Mouse (Mus musculus): Measurements from ENCODE around the gene Rem2. TPM values are rescaled to one million over a fixed set of nuclear protein-coding genes. Genes with fewer than 3 reads are reported as not detected.

Gene Rem2
- polyA plus RNA-seq, 1 experiment from 2014 or later, result 32.5 TPM

DNA sequence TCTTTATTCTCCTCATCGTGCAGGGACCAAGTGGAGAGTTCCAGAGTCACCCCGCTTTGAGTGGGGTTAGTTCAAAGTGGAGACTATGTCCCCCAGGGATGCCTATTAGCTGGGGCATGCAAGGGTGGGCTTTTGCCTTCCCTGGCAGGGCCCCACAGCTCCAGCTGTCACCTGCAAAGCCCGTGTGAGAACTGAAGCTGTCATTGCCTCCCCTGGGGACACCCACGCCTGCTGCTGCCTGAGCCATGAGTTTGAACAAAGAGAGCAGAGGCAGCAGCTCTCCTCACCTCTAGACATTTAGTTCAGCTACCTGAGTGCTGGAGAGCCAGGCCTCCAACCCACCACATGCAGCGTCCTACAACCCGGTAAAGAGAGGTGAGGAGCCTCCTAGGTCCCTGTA lies 4.8 kb downstream of the Rem2 start:
- H3K4me2 ChIP-seq (replicated peaks), result no peak overlapping the region
- ATAC-seq (ENCODE audit: low FRiP score) (no peak), DNase-seq (ENCODE audit: low spot score) (no peak)
- H3K27me3 ChIP-seq (ENCODE audit: control insufficient read depth, insufficient read depth, low read length), result no peaks in the 10 kb centered on the region
- H3K9me3 ChIP-seq (ENCODE audit: control insufficient read depth, low read length), result no peaks in the 10 kb centered on the region
- H3K27ac ChIP-seq, result no peak overlapping the region
- H3K4me3 ChIP-seq (replicated peaks; ENCODE audit: low read length), result no peak overlapping the region
- H3K36me3 ChIP-seq (replicated peaks; ENCODE audit: control insufficient read depth, insufficient read depth), result no peaks in the 10 kb centered on the region
- H3K9ac ChIP-seq, result no peak overlapping the region
- WGBS, result 67% methylated on average over 6 of the region's 6 CpGs
- peaks cover 25% of the 10 kb centered on the region for H3K4me1 ChIP-seq (replicated peaks; ENCODE audit: control insufficient read depth, insufficient read depth, low read length)

- no peaks in the 10 kb centered on the region for H3K36me3 ChIP-seq (replicated peaks; ENCODE audit: control insufficient read depth, insufficient read depth)
- WGBS, result 83% methylated on average over 8 of the region's 8 CpGs
These were observed 5.5 kb downstream of the Rem2 start for GRCm38 (mm10) chr14:54481402-54481801.

DNA sequence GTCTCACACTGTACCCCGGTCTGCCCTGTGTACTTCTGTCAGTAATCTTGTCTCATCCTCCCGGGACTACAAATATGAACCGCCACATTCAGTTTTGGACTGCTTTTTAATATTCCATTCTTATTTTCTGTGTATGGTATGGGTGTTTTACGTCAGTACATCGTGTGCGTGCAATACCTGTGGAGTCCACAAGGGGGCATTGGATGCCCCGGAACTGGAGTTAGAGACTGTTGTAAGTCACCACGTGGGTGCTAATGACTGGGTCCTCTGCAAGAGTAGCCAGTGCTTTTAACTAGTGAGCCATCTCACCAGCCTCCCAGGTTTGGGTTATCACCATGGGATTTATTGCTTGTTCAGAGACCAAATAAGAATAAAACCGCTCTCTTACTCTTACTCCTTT lies 6.6 kb downstream of the Rem2 start:
- Histone ChIP-seq H3K9ac (no peak overlapping the region), H3K27ac (no peak overlapping the region), H3K36me3 (replicated peaks; ENCODE audit: control insufficient read depth, insufficient read depth) (no peaks in the 10 kb centered on the region), H3K27me3 (ENCODE audit: control insufficient read depth, insufficient read depth, low read length) (no peaks in the 10 kb centered on the region), H3K9me3 (ENCODE audit: control insufficient read depth, low read length) (no peaks in the 10 kb centered on the region), H3K4me2 (replicated peaks) (no peak overlapping the region), H3K4me3 (replicated peaks; ENCODE audit: low read length) (no peak overlapping the region), H3K4me1 (replicated peaks; ENCODE audit: control insufficient read depth, insufficient read depth, low read length) (0 out of 2 replicates have a peak, but pooled peaks cover 10% of the 10 kb centered on the region)
- DNase-seq (ENCODE audit: low spot score), result peak; percentile 39
- 39% methylated on average over 9 of the region's 9 CpGs for WGBS
- ATAC-seq (ENCODE audit: low FRiP score), result no peak

More at GRCm38 (mm10) chr14:54481402-54481801, 5.5 kb downstream of the Rem2 start:
- Histone ChIP-seq H3K4me3 (replicated peaks; ENCODE audit: low read length) (no peak overlapping the region), H3K9me3 (ENCODE audit: control insufficient read depth, low read length) (no peaks in the 10 kb centered on the region), H3K4me2 (replicated peaks) (no peak overlapping the region), H3K9ac (no peak overlapping the region), H3K27me3 (ENCODE audit: control insufficient read depth, insufficient read depth, low read length) (no peaks in the 10 kb centered on the region), H3K4me1 (replicated peaks; ENCODE audit: control insufficient read depth, insufficient read depth, low read length) (peaks cover 21% of the 10 kb centered on the region; the same call in 1 of the 2 replicates), H3K27ac (no peak overlapping the region)
- DNase-seq (ENCODE audit: low spot score) (no peak), ATAC-seq (ENCODE audit: low FRiP score) (no peak)

GRCm38 (mm10) chr14:54485899-54486298 lies 10.0 kb downstream of the Rem2 start:
- Histone ChIP-seq H3K9ac (no peak overlapping the region), H3K4me2 (replicated peaks) (no peak overlapping the region), H3K4me1 (replicated peaks; ENCODE audit: control insufficient read depth, insufficient read depth, low read length) (no peaks in the 10 kb centered on the region), H3K4me3 (replicated peaks; ENCODE audit: low read length) (no peak overlapping the region), H3K27me3 (ENCODE audit: control insufficient read depth, insufficient read depth, low read length) (no peaks in the 10 kb centered on the region), H3K9me3 (ENCODE audit: control insufficient read depth, low read length) (no peaks in the 10 kb centered on the region), H3K27ac (no peak overlapping the region), H3K36me3 (replicated peaks; ENCODE audit: control insufficient read depth, insufficient read depth) (no peaks in the 10 kb centered on the region)
- ATAC-seq (ENCODE audit: low FRiP score) (no peak), DNase-seq (ENCODE audit: low spot score) (no peak)
- WGBS, result 92% methylated on average over 7 of the region's 7 CpGs

DNA sequence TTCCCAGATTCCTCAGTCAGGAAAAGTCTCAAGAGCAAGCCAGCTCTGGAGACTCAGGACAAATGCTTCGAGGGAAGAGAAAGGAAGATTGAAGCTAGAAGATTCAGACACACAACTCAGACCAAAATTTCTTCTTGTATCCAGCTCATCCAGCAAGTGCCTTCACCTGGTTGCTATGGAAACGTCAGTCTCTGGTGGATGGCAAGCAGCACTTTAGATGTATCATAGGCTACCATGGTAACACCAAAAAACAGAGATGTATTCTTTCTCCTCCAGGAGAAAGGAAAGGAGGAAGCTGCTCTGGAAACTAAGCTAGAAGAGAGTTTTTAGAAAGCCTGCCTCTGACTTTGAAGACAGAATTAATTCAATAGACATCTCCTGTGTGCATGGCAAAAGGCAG lies 11.8 kb downstream of the Rem2 start:
- Histone ChIP-seq H3K36me3 (replicated peaks; ENCODE audit: control insufficient read depth, insufficient read depth) (no peaks in the 10 kb centered on the region), H3K27me3 (ENCODE audit: control insufficient read depth, insufficient read depth, low read length) (no peaks in the 10 kb centered on the region), H3K27ac (no peak overlapping the region), H3K9ac (no peak overlapping the region), H3K4me1 (replicated peaks; ENCODE audit: control insufficient read depth, insufficient read depth, low read length) (no peaks in the 10 kb centered on the region), H3K4me2 (replicated peaks) (no peak overlapping the region), H3K4me3 (replicated peaks; ENCODE audit: low read length) (no peak overlapping the region), H3K9me3 (ENCODE audit: control insufficient read depth, low read length) (no peaks in the 10 kb centered on the region)
- ATAC-seq (ENCODE audit: low FRiP score), result no peak
- WGBS, result 68% methylated on average over 2 of the region's 2 CpGs
- no peak for DNase-seq (ENCODE audit: low spot score)

DNA sequence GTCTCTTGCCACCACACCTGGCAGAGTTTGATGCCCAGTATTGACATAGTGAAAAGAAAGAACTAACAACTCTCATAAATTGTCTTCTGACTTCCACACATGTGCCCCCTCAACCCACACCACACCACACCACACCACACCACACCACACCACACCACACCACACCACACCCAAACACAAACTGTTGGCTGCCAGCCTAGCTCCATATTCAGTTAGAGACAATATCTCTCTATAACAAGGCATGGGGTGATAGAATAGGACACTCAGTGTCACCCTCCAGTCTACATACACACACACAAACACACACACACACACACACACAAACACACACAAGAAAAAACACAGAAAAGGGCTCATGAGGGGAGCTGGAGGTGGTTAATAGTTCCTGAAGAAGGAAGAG lies 12.4 kb downstream of the Rem2 start:
- no peaks in the 10 kb centered on the region for H3K36me3 ChIP-seq (replicated peaks; ENCODE audit: control insufficient read depth, insufficient read depth)
- H3K4me3 ChIP-seq (replicated peaks; ENCODE audit: low read length), result no peak overlapping the region
- H3K27ac ChIP-seq, result no peak overlapping the region
- H3K9ac ChIP-seq, result no peak overlapping the region
- ATAC-seq (ENCODE audit: low FRiP score), result no peak
- no peaks in the 10 kb centered on the region for H3K27me3 ChIP-seq (ENCODE audit: control insufficient read depth, insufficient read depth, low read length)
- H3K4me1 ChIP-seq (replicated peaks; ENCODE audit: control insufficient read depth, insufficient read depth, low read length), result no peaks in the 10 kb centered on the region
- no peaks in the 10 kb centered on the region for H3K9me3 ChIP-seq (ENCODE audit: control insufficient read depth, low read length)
- no peak overlapping the region for H3K4me2 ChIP-seq (replicated peaks)
- DNase-seq (ENCODE audit: low spot score), result no peak

GRCm38 (mm10) chr14:54492345-54493131 lies 16.6 kb downstream of the Rem2 start:
- Histone ChIP-seq H3K9me3 (ENCODE audit: control insufficient read depth, low read length) (no peaks in the 10 kb centered on the region), H3K4me2 (replicated peaks) (no peak overlapping the region), H3K27me3 (ENCODE audit: control insufficient read depth, insufficient read depth, low read length) (no peaks in the 10 kb centered on the region), H3K27ac (no peak overlapping the region), H3K4me1 (replicated peaks; ENCODE audit: control insufficient read depth, insufficient read depth, low read length) (no peaks in the 10 kb centered on the region), H3K9ac (no peak overlapping the region), H3K36me3 (replicated peaks; ENCODE audit: control insufficient read depth, insufficient read depth) (no peaks in the 10 kb centered on the region), H3K4me3 (replicated peaks; ENCODE audit: low read length) (no peak overlapping the region)
- ATAC-seq (ENCODE audit: low FRiP score) (no peak), DNase-seq (ENCODE audit: low spot score) (no peak)
- WGBS, result 70% methylated on average over 18 of the region's 18 CpGs

DNA sequence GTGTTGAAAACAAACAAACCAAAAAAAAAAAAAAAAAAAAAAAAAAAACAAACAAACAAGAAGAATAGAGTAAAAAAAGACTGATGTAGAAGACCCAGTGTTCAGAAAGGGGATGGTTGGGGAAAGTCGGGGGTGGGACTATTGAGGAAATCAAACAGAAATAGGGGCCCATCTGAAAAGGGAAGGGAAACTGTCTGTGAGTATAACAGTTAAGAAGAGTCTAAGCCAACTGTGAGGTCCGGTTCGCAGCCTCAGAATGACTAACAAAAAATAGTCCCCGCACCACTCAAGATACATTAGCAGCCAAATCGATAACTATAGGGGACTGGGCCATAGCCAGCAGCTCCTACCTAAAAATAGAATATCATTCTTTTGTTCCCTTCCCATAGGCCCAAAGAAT lies 17.3 kb downstream of the Rem2 start:
- Histone ChIP-seq H3K36me3 (replicated peaks; ENCODE audit: control insufficient read depth, insufficient read depth) (no peaks in the 10 kb centered on the region), H3K27ac (no peak overlapping the region), H3K4me1 (replicated peaks; ENCODE audit: control insufficient read depth, insufficient read depth, low read length) (no peaks in the 10 kb centered on the region), H3K9ac (no peak overlapping the region), H3K4me3 (replicated peaks; ENCODE audit: low read length) (no peak overlapping the region), H3K27me3 (ENCODE audit: control insufficient read depth, insufficient read depth, low read length) (no peaks in the 10 kb centered on the region), H3K9me3 (ENCODE audit: control insufficient read depth, low read length) (no peaks in the 10 kb centered on the region), H3K4me2 (replicated peaks) (no peak overlapping the region)
- WGBS, result 97% methylated on average over 5 of the region's 5 CpGs
- DNase-seq (ENCODE audit: low spot score) (no peak), ATAC-seq (ENCODE audit: low FRiP score) (no peak)

GRCm38 (mm10) chr14:54494234-54494633 lies 18.3 kb downstream of the Rem2 start:
- no peaks in the 10 kb centered on the region for H3K27me3 ChIP-seq (ENCODE audit: control insufficient read depth, insufficient read depth, low read length)
- no peak overlapping the region for H3K27ac ChIP-seq
- H3K4me2 ChIP-seq (replicated peaks), result no peak overlapping the region
- DNase-seq (ENCODE audit: low spot score) (peak; percentile 72), ATAC-seq (ENCODE audit: low FRiP score) (no peak)
- H3K9ac ChIP-seq, result no peak overlapping the region
- no peak overlapping the region for H3K4me3 ChIP-seq (replicated peaks; ENCODE audit: low read length)
- no peaks in the 10 kb centered on the region for H3K4me1 ChIP-seq (replicated peaks; ENCODE audit: control insufficient read depth, insufficient read depth, low read length)
- 0% methylated on average over 3 of the region's 3 CpGs for WGBS
- no peaks in the 10 kb centered on the region for H3K36me3 ChIP-seq (replicated peaks; ENCODE audit: control insufficient read depth, insufficient read depth)
- H3K9me3 ChIP-seq (ENCODE audit: control insufficient read depth, low read length), result no peaks in the 10 kb centered on the region

- Histone ChIP-seq H3K36me3 (replicated peaks; ENCODE audit: control insufficient read depth, insufficient read depth) (no peaks in the 10 kb centered on the region), H3K9ac (no peak overlapping the region), H3K9me3 (ENCODE audit: control insufficient read depth, low read length) (no peaks in the 10 kb centered on the region), H3K4me3 (replicated peaks; ENCODE audit: low read length) (no peak overlapping the region), H3K27ac (no peak overlapping the region), H3K27me3 (ENCODE audit: control insufficient read depth, insufficient read depth, low read length) (no peaks in the 10 kb centered on the region), H3K4me1 (replicated peaks; ENCODE audit: control insufficient read depth, insufficient read depth, low read length) (no peaks in the 10 kb centered on the region), H3K4me2 (replicated peaks) (no peak overlapping the region)
- DNase-seq (ENCODE audit: low spot score), result no peak
- WGBS, result 90% methylated on average over 14 of the region's 14 CpGs
- ATAC-seq (ENCODE audit: low FRiP score), result no peak
These were observed 20.8 kb downstream of the Rem2 start for GRCm38 (mm10) chr14:54496706-54497105.

Data from hindbrain, embryonic 14.5 days (tissue).